Comparison of ENCODE assay signal across 17 mouse cellular contexts in genomic region chr9:62598056-62598455, GRCm38 (mm10).
DNase-seq lines count a peak whose midpoint lies in the region; ATAC-seq and TF ChIP-seq lines count a peak whose summit lies in the region.
"Had no signal": no experiment of that assay in that cellular context is flagged by ENCODE, and none has a peak within 500 bp of the region (broad histone marks: within the 10 kb centered on the region; RNA-seq: fewer than 3 reads in every experiment).

No protein-coding gene starts in this region.

- intact Hi-C loops in left cerebral cortex, adult 2 months (cut with DNase I): no loop called here

- no peaks in the 10 kb centered on the region for H3K4me1 ChIP-seq in forebrain, embryonic 11.5 days (replicated peaks; ENCODE audit: control insufficient read depth, insufficient read depth, low read length)
- H3K4me1 ChIP-seq: liver, embryonic 13.5 days; midbrain, embryonic 12.5 days; neural tube, embryonic 12.5 days had no signal

- no peak overlapping the region for H3K4me2 ChIP-seq in forebrain, embryonic 11.5 days (ENCODE audit: low read depth, low read length, severe bottlenecking)
- H3K4me2 ChIP-seq: liver, embryonic 13.5 days; midbrain, embryonic 12.5 days; neural tube, embryonic 12.5 days had no signal

- no peak overlapping the region for H3K4me3 ChIP-seq in left cerebral cortex, adult 2 months
- no peak overlapping the region for H3K4me3 ChIP-seq in forebrain, embryonic 11.5 days (ENCODE audit: low read depth, low read length)
- H3K4me3 ChIP-seq: liver, embryonic 13.5 days; midbrain, embryonic 12.5 days; neural tube, embryonic 12.5 days had no signal

- DNase-seq in adrenal gland, adult 2 months: peak; percentile 28
- DNase-seq in adrenal gland, postnatal 25 days: no peak
- peak; percentile 18 to 36 for DNase-seq in layer of hippocampus, adult 18-20 months (ENCODE audit: low spot score in 2 of 2)
- no peak for DNase-seq in layer of hippocampus, postnatal 25 days (ENCODE audit: extremely low spot score in 1 of 2, low spot score in 1 of 2)
- DNase-seq in left cerebral cortex, adult 2 months (ENCODE audit: extremely low spot score in 1 of 2, low spot score in 2 of 2): peak; percentile 20 to 46
- DNase-seq in right cerebral cortex, postnatal 36 days (ENCODE audit: low spot score in 2 of 2): peak; percentile 40 to 56
- DNase-seq in forebrain, embryonic 11.5 days (ENCODE audit: low spot score): no peak
- DNase-seq in kidney, postnatal 36 days: no peak
- DNase-seq: heart, adult 18-20 months; liver, embryonic 13.5 days; lung, postnatal 36 days; retina, postnatal 1 day; thymus, postnatal 4 days had no signal

- H3K27ac ChIP-seq in left cerebral cortex, adult 2 months: no peak overlapping the region
- H3K27ac ChIP-seq in forebrain, embryonic 11.5 days (ENCODE audit: low read depth, low read length): no peak overlapping the region
- H3K27ac ChIP-seq: liver, embryonic 13.5 days; midbrain, embryonic 12.5 days; neural tube, embryonic 12.5 days had no signal

- no peaks in the 10 kb centered on the region for H3K9me3 ChIP-seq in forebrain, embryonic 11.5 days (ENCODE audit: control insufficient read depth, low read length)
- H3K9me3 ChIP-seq: midbrain, embryonic 12.5 days; neural tube, embryonic 12.5 days had no signal

- no peaks in the 10 kb centered on the region for H3K36me3 ChIP-seq in forebrain, embryonic 11.5 days (ENCODE audit: control insufficient read depth, insufficient read depth, low read length)
- H3K36me3 ChIP-seq: liver, embryonic 13.5 days; midbrain, embryonic 12.5 days; neural tube, embryonic 12.5 days had no signal

- H3K27me3 ChIP-seq in forebrain, embryonic 11.5 days (ENCODE audit: control insufficient read depth, insufficient read depth, low read length): no peaks in the 10 kb centered on the region
- H3K27me3 ChIP-seq: liver, embryonic 13.5 days; midbrain, embryonic 12.5 days; neural tube, embryonic 12.5 days had no signal

- ATAC-seq in forebrain, embryonic 11.5 days (replicated peaks; ENCODE audit: low FRiP score): no peak
- ATAC-seq: forebrain, embryonic 14.5 days; intestine, postnatal 0 days had no signal

- WGBS in forebrain, embryonic 11.5 days: 84% methylated on average over 7 of the region's 7 CpGs

- TF ChIP-seq CTCF in left cerebral cortex, adult 2 months (IDR thresholded peaks at IDR 0.05): no peak

- no peak overlapping the region for H3K9ac ChIP-seq in forebrain, embryonic 11.5 days (ENCODE audit: low read length)
- H3K9ac ChIP-seq: liver, embryonic 13.5 days; midbrain, embryonic 12.5 days; neural tube, embryonic 12.5 days had no signal

Comparison
In these comparisons a context has a peak if more than half of its experiments do, and no peak if none do; other contexts are left out.
1. DNase-seq: peak in adrenal gland, adult 2 months (single experiment), layer of hippocampus, adult 18-20 months (2 of 2), left cerebral cortex, adult 2 months (2 of 2) and right cerebral cortex, postnatal 36 days (2 of 2); none in adrenal gland, postnatal 25 days (single experiment), layer of hippocampus, postnatal 25 days (0 of 2), forebrain, embryonic 11.5 days (single experiment) and kidney, postnatal 36 days (0 of 2).